Mouse (Mus musculus): Measurements from ENCODE around the gene Hras. TPM values are rescaled to one million over a fixed set of nuclear protein-coding genes. Genes with fewer than 3 reads are reported as not detected.

Hras gene
- total RNA-seq, 1 experiment from 2014 or later, result 81.7 TPM

- no peak for DNase-seq
Observed at GRCm38 (mm10) chr7:141175068-141175467, 18.7 kb downstream of the Hras start.

- no peak for DNase-seq
Observed at GRCm38 (mm10) chr7:141173323-141173850, 20.4 kb downstream of the Hras start.

- DNase-seq, result peak; percentile 94
Observed at GRCm38 (mm10) chr7:141172116-141173006, 21.4 kb downstream of the Hras start, which contains the start of gene Rnh1. TSS of gene Rnh1 (minus strand) at chr7:141172857.

GRCm38 (mm10) chr7:141169866-141170265 is 23.9 kb downstream of the Hras start:
- no peak for DNase-seq

- peak; percentile 51 for DNase-seq
Observed at GRCm38 (mm10) chr7:141169300-141169699, 24.5 kb downstream of the Hras start.

GRCm38 (mm10) chr7:141168518-141168953 is 25.3 kb downstream of the Hras start:
- DNase-seq, result peak; percentile 88

- peak; percentile 87 for DNase-seq
Observed at GRCm38 (mm10) chr7:141167901-141168517, 25.8 kb downstream of the Hras start.

GRCm38 (mm10) chr7:141164850-141165249 is 29.0 kb downstream of the Hras start:
- peak; percentile 70 for DNase-seq

GRCm38 (mm10) chr7:141164397-141164796 is 29.4 kb downstream of the Hras start:
- DNase-seq, result no peak

GRCm38 (mm10) chr7:141155362-141155761 is 38.4 kb downstream of the Hras start:
- no peak for DNase-seq

- DNase-seq, result no peak
Observed at GRCm38 (mm10) chr7:141148639-141149038, 45.2 kb downstream of the Hras start.

- DNase-seq, result no peak
Observed at GRCm38 (mm10) chr7:141147044-141147443, 46.8 kb downstream of the Hras start.

- DNase-seq, result no peak
Observed at GRCm38 (mm10) chr7:141146043-141146595, 47.7 kb downstream of the Hras start.

GRCm38 (mm10) chr7:141145403-141145802 is 48.4 kb downstream of the Hras start:
- no peak for DNase-seq

GRCm38 (mm10) chr7:141144650-141145049 is 49.2 kb downstream of the Hras start:
- DNase-seq, result no peak

- peak; percentile 32 for DNase-seq
Observed at GRCm38 (mm10) chr7:141143861-141144260, 49.9 kb downstream of the Hras start.

GRCm38 (mm10) chr7:141143112-141143511 is 50.7 kb downstream of the Hras start:
- DNase-seq, result peak; percentile 83

GRCm38 (mm10) chr7:141141326-141141725 is 52.5 kb downstream of the Hras start:
- DNase-seq, result no peak
